Mouse (Mus musculus): ENCODE results near the gene Pfkp. TPM values are rescaled to one million over a fixed set of nuclear protein-coding genes. Genes with fewer than 3 reads are reported as not detected.

Gene Pfkp
- polyA plus RNA-seq, 1 experiment from 2014 or later = 75.7 TPM

- no peaks in the 10 kb centered on the region for H3K9me3 ChIP-seq (ENCODE audit: control insufficient read depth)
- 54% methylated on average over 5 of the region's 5 CpGs for whole genome bisulfite sequencing
- H3K4me1 ChIP-seq (replicated peaks; ENCODE audit: control insufficient read depth, insufficient read depth, low read length) = no peaks in the 10 kb centered on the region
- H3K4me2 ChIP-seq (replicated peaks; ENCODE audit: low read depth) = no peak overlapping the region
- no peak for ATAC-seq
- no peak overlapping the region for H3K9ac ChIP-seq (ENCODE audit: low read depth, low read length)
- H3K27me3 ChIP-seq (replicated peaks; ENCODE audit: control insufficient read depth, insufficient read depth, low read length) = no peaks in the 10 kb centered on the region
- no peak overlapping the region for H3K4me3 ChIP-seq (ENCODE audit: low read depth, low read length)
- no peaks in the 10 kb centered on the region for H3K36me3 ChIP-seq (ENCODE audit: control insufficient read depth, insufficient read depth)
- no peak overlapping the region for H3K27ac ChIP-seq (ENCODE audit: low read depth, low read length)
- TF ChIP-seq CTCF (IDR thresholded peaks at IDR 0.05; ENCODE audit: low read depth) = no peak
These were observed 15.6 kb upstream of the Pfkp start for GRCm38 (mm10) chr13:6664216-6664615.

- Histone ChIP-seq H3K4me1 (replicated peaks; ENCODE audit: control insufficient read depth, insufficient read depth, low read length) (no peaks in the 10 kb centered on the region), H3K9ac (ENCODE audit: low read depth, low read length) (no peak overlapping the region), H3K9me3 (ENCODE audit: control insufficient read depth) (no peaks in the 10 kb centered on the region), H3K4me3 (ENCODE audit: low read depth, low read length) (no peak overlapping the region), H3K27ac (ENCODE audit: low read depth, low read length) (no peak overlapping the region), H3K4me2 (replicated peaks; ENCODE audit: low read depth) (no peak overlapping the region), H3K36me3 (ENCODE audit: control insufficient read depth, insufficient read depth) (no peaks in the 10 kb centered on the region), H3K27me3 (replicated peaks; ENCODE audit: control insufficient read depth, insufficient read depth, low read length) (no peaks in the 10 kb centered on the region)
- no peak for TF ChIP-seq CTCF (IDR thresholded peaks at IDR 0.05; ENCODE audit: low read depth)
- ATAC-seq = no peak
- 76% methylated on average over 6 of the region's 6 CpGs for WGBS
These were observed 10.7 kb upstream of the Pfkp start for GRCm38 (mm10) chr13:6659314-6659713.

- Histone ChIP-seq H3K4me2 (replicated peaks; ENCODE audit: low read depth) (no peak overlapping the region), H3K36me3 (ENCODE audit: control insufficient read depth, insufficient read depth) (no peaks in the 10 kb centered on the region), H3K9me3 (ENCODE audit: control insufficient read depth) (no peaks in the 10 kb centered on the region), H3K9ac (ENCODE audit: low read depth, low read length) (no peak overlapping the region), H3K4me1 (replicated peaks; ENCODE audit: control insufficient read depth, insufficient read depth, low read length) (no peaks in the 10 kb centered on the region), H3K4me3 (ENCODE audit: low read depth, low read length) (no peak overlapping the region), H3K27me3 (replicated peaks; ENCODE audit: control insufficient read depth, insufficient read depth, low read length) (no peaks in the 10 kb centered on the region), H3K27ac (ENCODE audit: low read depth, low read length) (no peak overlapping the region)
- no peak for ATAC-seq
- 81% methylated on average over 2 of the region's 2 CpGs for WGBS
- no peak for TF ChIP-seq CTCF (IDR thresholded peaks at IDR 0.05; ENCODE audit: low read depth)
These were observed 8.7 kb upstream of the Pfkp start for GRCm38 (mm10) chr13:6657300-6657699.

- no peak overlapping the region for H3K27ac ChIP-seq (ENCODE audit: low read depth, low read length)
- ATAC-seq = no peak
- peaks cover 5% of the 10 kb centered on the region; the same call in 1 of the 2 replicates for H3K36me3 ChIP-seq (ENCODE audit: control insufficient read depth, insufficient read depth)
- H3K9ac ChIP-seq (ENCODE audit: low read depth, low read length) = no peak overlapping the region
- WGBS = 76% methylated on average over 3 of the region's 3 CpGs
- TF ChIP-seq CTCF (IDR thresholded peaks at IDR 0.05; ENCODE audit: low read depth) = peak; percentile 30
- H3K4me3 ChIP-seq (ENCODE audit: low read depth, low read length) = no peak overlapping the region
- H3K4me1 ChIP-seq (replicated peaks; ENCODE audit: control insufficient read depth, insufficient read depth, low read length) = 0 out of 2 replicates have a peak, but pooled peaks cover 4% of the 10 kb centered on the region
- H3K4me2 ChIP-seq (replicated peaks; ENCODE audit: low read depth) = no peak overlapping the region
- no peaks in the 10 kb centered on the region for H3K9me3 ChIP-seq (ENCODE audit: control insufficient read depth)
- H3K27me3 ChIP-seq (replicated peaks; ENCODE audit: control insufficient read depth, insufficient read depth, low read length) = no peaks in the 10 kb centered on the region
These were observed 965 bp upstream of the Pfkp start for GRCm38 (mm10) chr13:6649542-6649941.

GRCm38 (mm10) chr13:6647992-6648668 is 447 bp downstream of the Pfkp start:
- no peaks in the 10 kb centered on the region for H3K27me3 ChIP-seq (replicated peaks; ENCODE audit: control insufficient read depth, insufficient read depth, low read length)
- peak overlapping the region; percentile 78 for H3K27ac ChIP-seq (ENCODE audit: low read depth, low read length)
- peaks cover 5% of the 10 kb centered on the region; the same call in 1 of the 2 replicates for H3K36me3 ChIP-seq (ENCODE audit: control insufficient read depth, insufficient read depth)
- WGBS = under 1% methylated on average over 28 of the region's 28 CpGs
- H3K4me2 ChIP-seq (replicated peaks; ENCODE audit: low read depth) = peak overlapping the region; percentile 99
- TF ChIP-seq CTCF (IDR thresholded peaks at IDR 0.05; ENCODE audit: low read depth) = no peak
- no peaks in the 10 kb centered on the region for H3K9me3 ChIP-seq (ENCODE audit: control insufficient read depth)
- peak; percentile 2; the same call in 1 of the 2 replicates for ATAC-seq
- peak overlapping the region; percentile 68 for H3K4me3 ChIP-seq (ENCODE audit: low read depth, low read length)
- H3K4me1 ChIP-seq (replicated peaks; ENCODE audit: control insufficient read depth, insufficient read depth, low read length) = 0 out of 2 replicates have a peak, but pooled peaks cover 4% of the 10 kb centered on the region
- peak overlapping the region; percentile 60 for H3K9ac ChIP-seq (ENCODE audit: low read depth, low read length)

- Histone ChIP-seq H3K9ac (ENCODE audit: low read depth, low read length) (peak overlapping the region; percentile 60), H3K4me3 (ENCODE audit: low read depth, low read length) (peak overlapping the region; percentile 68), H3K9me3 (ENCODE audit: control insufficient read depth) (no peaks in the 10 kb centered on the region), H3K4me1 (replicated peaks; ENCODE audit: control insufficient read depth, insufficient read depth, low read length) (0 out of 2 replicates have a peak, but pooled peaks cover 4% of the 10 kb centered on the region), H3K4me2 (replicated peaks; ENCODE audit: low read depth) (peak overlapping the region; percentile 99), H3K36me3 (ENCODE audit: control insufficient read depth, insufficient read depth) (peaks cover 5% of the 10 kb centered on the region; the same call in 1 of the 2 replicates), H3K27me3 (replicated peaks; ENCODE audit: control insufficient read depth, insufficient read depth, low read length) (no peaks in the 10 kb centered on the region), H3K27ac (ENCODE audit: low read depth, low read length) (peak overlapping the region; percentile 78)
- TF ChIP-seq CTCF (IDR thresholded peaks at IDR 0.05; ENCODE audit: low read depth) = no peak
- 1% methylated on average over 39 of the region's 39 CpGs for WGBS
- ATAC-seq = peak; percentile 62
These were observed 1.2 kb downstream of the Pfkp start for GRCm38 (mm10) chr13:6647067-6647991.
